Mouse (Mus musculus) frontal cortex, postnatal 25 days (tissue): ENCODE measurements around the gene Pdlim4.
"Not testable (repeated sequence)": the region's sequence is repeated elsewhere in the genome, so short reads cannot be mapped to it uniquely, and the experiment has no call there.

ENCODE experiments used
- DNase-seq, 2 experiments: peaks; one replicate each; pipeline ENCODE4 v3.0.0; 2022; ENCODE audit warnings: low spot score in 2 of 2

Gene Pdlim4

GRCm38 (mm10) chr11:54062086-54062752 is 6.6 kb downstream of the Pdlim4 start:
- no peak for DNase-seq

- no peak for DNase-seq
Measured at GRCm38 (mm10) chr11:54060316-54060715, 8.5 kb downstream of the Pdlim4 start.

- no peak for DNase-seq
Measured at GRCm38 (mm10) chr11:54059526-54059925, 9.3 kb downstream of the Pdlim4 start.

- DNase-seq = no peak
Measured at GRCm38 (mm10) chr11:54058643-54059042, 10.2 kb downstream of the Pdlim4 start.

GRCm38 (mm10) chr11:54058056-54058617 is 10.7 kb downstream of the Pdlim4 start:
- DNase-seq = no peak

- DNase-seq = no peak
Measured at GRCm38 (mm10) chr11:54057428-54057827, 11.4 kb downstream of the Pdlim4 start.

- DNase-seq = no peak
Measured at GRCm38 (mm10) chr11:54056132-54056531, 12.7 kb downstream of the Pdlim4 start.

- DNase-seq = no peak
Measured at GRCm38 (mm10) chr11:54054257-54054656, 14.6 kb downstream of the Pdlim4 start.

GRCm38 (mm10) chr11:54053090-54053489 is 15.7 kb downstream of the Pdlim4 start:
- no peak for DNase-seq

GRCm38 (mm10) chr11:54052128-54052527 is 16.7 kb downstream of the Pdlim4 start:
- DNase-seq = no peak

GRCm38 (mm10) chr11:54051161-54051560 is 17.7 kb downstream of the Pdlim4 start:
- no peak for DNase-seq

GRCm38 (mm10) chr11:54050205-54050604 is 18.6 kb downstream of the Pdlim4 start:
- no peak for DNase-seq

GRCm38 (mm10) chr11:54040676-54041075 is 28.1 kb downstream of the Pdlim4 start:
- DNase-seq = no peak

GRCm38 (mm10) chr11:54032872-54033271 is 35.9 kb downstream of the Pdlim4 start:
- DNase-seq = not testable (repeated sequence)

- no peak for DNase-seq
Measured at GRCm38 (mm10) chr11:54028997-54029396, 39.8 kb downstream of the Pdlim4 start.

GRCm38 (mm10) chr11:54028044-54028951 is 40.5 kb downstream of the Pdlim4 start, which contains the start of gene Slc22a4:
Gene Slc22a4 (minus strand): TSS chr11:54028090.
- DNase-seq = peak; percentile 35 to 50

GRCm38 (mm10) chr11:54027131-54028043 is 41.4 kb downstream of the Pdlim4 start:
- no peak for DNase-seq

- DNase-seq = no peak
Measured at GRCm38 (mm10) chr11:54026491-54027041, 42.2 kb downstream of the Pdlim4 start.

GRCm38 (mm10) chr11:54021396-54022093 is 47.3 kb downstream of the Pdlim4 start:
- no peak for DNase-seq
